Mouse (Mus musculus): ENCODE data around the gene Klhl5.

DNA sequence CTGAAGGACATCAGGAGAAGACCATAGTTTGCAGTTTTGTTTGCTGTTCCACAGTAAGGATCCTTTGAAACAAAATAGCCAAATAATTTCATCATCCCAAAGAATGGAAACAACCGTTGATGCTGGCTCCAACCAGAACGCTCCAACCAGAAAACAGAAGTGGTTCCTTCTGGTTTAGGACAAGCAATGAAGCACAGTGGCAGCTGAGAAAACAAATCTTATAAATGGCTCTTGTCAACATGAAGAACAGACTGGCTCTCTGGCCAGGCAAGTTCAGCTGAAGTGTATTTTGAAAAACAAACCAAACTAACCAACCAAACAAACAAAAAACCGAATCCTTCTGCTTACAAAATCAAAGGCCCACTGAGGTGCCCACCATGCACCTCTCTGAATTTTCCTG, 17.6 kb upstream of the Klhl5 start:
- TF ChIP-seq CTCF (IDR thresholded peaks at IDR 0.05; ENCODE audit: control insufficient read depth, insufficient read depth, insufficient read length) (no peak), MAX (IDR thresholded peaks at IDR 0.05) (no peak)

Measured in C2C12 (cell line).